Mouse (Mus musculus) forebrain, embryonic 14.5 days (tissue): ENCODE data around the gene Dcp1a. TPM values are rescaled to one million over a fixed set of nuclear protein-coding genes. Genes with fewer than 3 reads are reported as not detected.

Experiments
- ATAC-seq: fragments of 200-750 bp; cut with Nextera tagmentation; 2 replicates; pipeline ENCODE4 v1.8.0; 2017; ENCODE audit warnings: mild to moderate bottlenecking, moderate library complexity
- DNase-seq: peaks from one replicate; pipeline ENCODE4 v3.0.0-alpha.2; 2015; ENCODE audit warnings: low spot score
- H3K27ac ChIP-seq: fragments of 300-500 bp; sonication (generic); 2 replicates; pipeline ENCODE4 v1.5.1; 2014; ENCODE audit warnings: low read depth, mild to moderate bottlenecking, control low read depth, low read length, moderate library complexity
- H3K27me3 ChIP-seq: fragments of 300-500 bp; sonication (generic); replicated peaks from 2 replicates; pipeline ENCODE4 v1.6.1; 2014; ENCODE audit warnings: low read length, control low read depth, mixed read lengths; ENCODE audit not compliant: control insufficient read depth, insufficient read depth
- H3K36me3 ChIP-seq: fragments of 300-500 bp; sonication (generic); 2 replicates; pipeline ENCODE4 v1.6.1; 2014; ENCODE audit warnings: low read length, control low read depth; ENCODE audit not compliant: control insufficient read depth, insufficient read depth
- H3K4me1 ChIP-seq: fragments of 300-500 bp; sonication (generic); 2 replicates; pipeline ENCODE4 v1.6.1; 2014; ENCODE audit warnings: antibody characterized with exemption, low read length, control low read depth; ENCODE audit not compliant: control insufficient read depth, insufficient read depth
- H3K4me2 ChIP-seq: fragments of 300-500 bp; sonication (generic); 2 replicates; pipeline ENCODE4 v1.6.1; 2014; ENCODE audit warnings: mild to moderate bottlenecking, control low read depth, low read length
- H3K4me3 ChIP-seq: fragments of 300-500 bp; sonication (generic); 2 replicates; pipeline ENCODE4 v1.5.1; 2014; ENCODE audit warnings: low read depth, low read length, control low read depth
- H3K9ac ChIP-seq: fragments of 300-500 bp; sonication (generic); 2 replicates; pipeline ENCODE4 v1.6.1; 2014; ENCODE audit warnings: mild to moderate bottlenecking, low read length, control low read depth, moderate library complexity
- H3K9me3 ChIP-seq: fragments of 300-500 bp; sonication (generic); replicated peaks from 2 replicates; pipeline ENCODE4 v1.6.1; 2016; ENCODE audit warnings: low read length, control low read depth, mixed read lengths; ENCODE audit not compliant: control insufficient read depth
- WGBS: fragments of 180-500 bp; shearing (Covaris S2); extraction: QIAGEN DNeasy Blood & Tissue Kit; methylation state at CpG from one replicate; pipeline ENCODE4 v1.1.7; 2014; 5-methylcytosine and 5-hydroxymethylcytosine counted together
- polyA plus RNA-seq: library from polyadenylated mRNA; unstranded; fragments of >200 nt; fragmentation: Nextera tagmentation; extraction: Ambion mirVana; gene quantifications from 2 replicates; pipeline ENCODE4 v1.2.1, GENCODE M21; 2014

Gene Dcp1a
- polyA plus RNA-seq, 1 experiment from 2014 or later, result 12.3 TPM

DNA sequence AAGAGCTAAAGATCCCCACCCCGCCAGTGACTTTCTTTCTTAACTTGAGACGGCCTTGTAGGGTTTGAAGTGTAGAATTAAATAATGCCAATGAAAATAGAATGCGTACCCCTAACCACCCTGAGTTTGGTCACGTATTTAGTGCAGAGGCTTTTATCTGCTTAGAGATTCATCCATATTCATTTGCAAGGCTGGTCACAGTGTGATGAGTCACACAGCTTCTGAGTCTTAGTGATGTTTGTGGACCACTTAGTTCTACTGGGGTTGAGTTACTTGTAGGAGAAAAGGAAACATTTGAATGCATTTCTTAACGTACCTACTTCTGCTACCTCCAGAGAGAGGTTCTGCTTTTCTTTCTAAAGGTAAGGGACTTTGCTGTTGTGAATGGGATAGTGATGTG is 25.7 kb downstream of the Dcp1a start:
- no peak overlapping the region for H3K4me2 ChIP-seq
- H3K9me3 ChIP-seq, result no peaks in the 10 kb centered on the region
- H3K9ac ChIP-seq, result no peak overlapping the region
- H3K4me3 ChIP-seq, result no peak overlapping the region
- 85% methylated on average over 5 of the region's 5 CpGs for WGBS
- no peak for ATAC-seq
- DNase-seq, result no peak
- H3K27ac ChIP-seq, result no peak overlapping the region
- H3K27me3 ChIP-seq, result no peaks in the 10 kb centered on the region
- H3K36me3 ChIP-seq, result peaks cover 64% of the 10 kb centered on the region
- no peaks in the 10 kb centered on the region for H3K4me1 ChIP-seq

DNA sequence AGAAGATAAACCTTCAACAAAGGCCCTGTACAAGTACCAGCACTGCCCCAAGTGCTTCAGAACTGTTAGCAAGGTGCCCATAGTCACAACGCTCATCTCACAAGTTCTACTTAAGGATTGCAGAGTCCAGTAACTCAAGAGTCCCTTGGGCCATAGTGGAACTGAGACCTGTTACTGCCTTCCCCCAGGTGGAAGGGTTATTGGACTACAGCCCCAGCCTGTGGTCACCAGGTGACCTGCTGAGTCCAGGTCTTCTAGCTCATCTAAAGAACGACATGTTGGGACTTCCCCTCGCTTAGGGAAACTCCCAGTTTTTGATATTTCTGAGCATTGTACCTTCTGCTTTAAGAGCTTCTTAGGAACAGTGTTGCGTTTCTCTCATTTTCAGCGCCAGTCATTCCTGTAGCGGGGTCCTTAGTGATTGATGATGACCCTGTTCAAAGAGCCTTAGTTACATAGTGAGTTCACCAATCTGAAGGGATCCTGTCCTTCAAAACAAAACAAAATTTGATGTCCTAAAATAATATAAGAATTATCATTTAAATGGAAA is 31.0 kb downstream of the Dcp1a start:
- Histone ChIP-seq H3K4me1 (no peaks in the 10 kb centered on the region), H3K27ac (no peak overlapping the region), H3K9ac (no peak overlapping the region), H3K4me2 (no peak overlapping the region), H3K27me3 (no peaks in the 10 kb centered on the region), H3K36me3 (peaks cover 73% of the 10 kb centered on the region), H3K4me3 (no peak overlapping the region), H3K9me3 (no peaks in the 10 kb centered on the region)
- DNase-seq, result no peak
- ATAC-seq, result no peak
- 96% methylated on average over 6 of the region's 6 CpGs for WGBS

DNA sequence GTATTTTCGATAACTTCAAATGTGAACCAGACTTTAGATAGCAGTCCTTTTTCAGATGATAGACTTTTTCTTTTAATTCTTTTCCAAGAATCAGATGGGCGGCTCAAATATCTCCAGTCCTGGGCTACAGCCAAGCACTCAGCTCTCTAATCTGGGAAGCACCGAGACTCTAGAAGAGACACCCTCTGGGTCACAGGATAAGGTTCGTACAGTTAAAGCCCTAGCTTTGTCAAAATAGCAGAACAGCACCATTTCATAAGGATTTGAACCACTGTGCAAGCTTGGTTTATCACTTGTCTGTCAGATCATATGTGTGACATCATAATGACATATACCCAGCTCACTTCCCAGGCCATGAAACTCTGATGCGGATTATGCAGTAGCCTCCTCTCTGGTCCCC is 33.6 kb downstream of the Dcp1a start:
- no peak overlapping the region for H3K4me2 ChIP-seq
- no peak overlapping the region for H3K9ac ChIP-seq
- DNase-seq (no peak), ATAC-seq (no peak)
- H3K4me3 ChIP-seq, result no peak overlapping the region
- no peak overlapping the region for H3K27ac ChIP-seq
- H3K9me3 ChIP-seq, result no peaks in the 10 kb centered on the region
- no peaks in the 10 kb centered on the region for H3K4me1 ChIP-seq
- H3K27me3 ChIP-seq, result no peaks in the 10 kb centered on the region
- peaks cover 62% of the 10 kb centered on the region for H3K36me3 ChIP-seq
- 91% methylated on average over 5 of the region's 5 CpGs for WGBS

DNA sequence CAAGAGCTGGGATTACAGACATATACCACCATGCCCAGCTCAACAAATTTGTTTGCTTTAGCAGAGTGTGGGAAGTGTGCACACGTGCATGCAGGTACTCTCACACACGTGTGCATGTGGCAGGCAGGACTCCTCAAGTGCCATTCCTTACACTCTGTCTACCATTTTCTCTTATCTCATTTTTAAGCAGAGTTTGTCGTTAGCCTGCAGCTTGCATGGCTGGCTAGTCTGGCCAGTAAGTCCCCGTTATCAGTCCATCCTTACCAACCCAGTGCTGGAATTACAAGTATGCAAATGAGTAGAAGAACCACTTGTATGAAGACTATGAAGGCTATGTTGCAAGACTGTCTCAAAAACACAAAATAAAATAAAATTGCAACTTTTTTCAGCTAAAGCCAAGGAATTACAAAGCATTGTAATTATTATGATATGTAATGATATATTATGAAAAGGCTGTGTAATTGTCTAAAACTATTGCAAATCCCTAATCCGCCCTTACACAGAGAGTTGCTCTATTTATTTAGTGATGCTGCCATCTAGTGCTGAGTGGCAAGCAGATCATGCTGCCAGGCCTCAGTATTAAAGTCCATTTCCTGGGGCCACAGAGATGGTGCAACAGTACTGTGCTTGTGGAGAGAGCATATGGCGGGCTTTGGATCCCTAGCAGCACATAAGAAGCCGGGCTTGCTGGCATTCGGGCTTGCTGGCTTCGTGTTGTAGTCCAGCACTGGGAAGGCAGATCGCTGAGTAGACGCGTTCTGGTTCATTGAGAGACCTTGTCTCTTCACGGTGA is 36.8 kb downstream of the Dcp1a start:
- DNase-seq (peak; percentile 48), ATAC-seq (no peak)
- Histone ChIP-seq H3K27ac (no peak overlapping the region), H3K4me2 (no peak overlapping the region), H3K9ac (no peak overlapping the region), H3K27me3 (no peaks in the 10 kb centered on the region), H3K9me3 (no peaks in the 10 kb centered on the region), H3K4me1 (no peaks in the 10 kb centered on the region), H3K4me3 (no peak overlapping the region), H3K36me3 (peaks cover 73% of the 10 kb centered on the region)
- 89% methylated on average over 13 of the region's 13 CpGs for WGBS

DNA sequence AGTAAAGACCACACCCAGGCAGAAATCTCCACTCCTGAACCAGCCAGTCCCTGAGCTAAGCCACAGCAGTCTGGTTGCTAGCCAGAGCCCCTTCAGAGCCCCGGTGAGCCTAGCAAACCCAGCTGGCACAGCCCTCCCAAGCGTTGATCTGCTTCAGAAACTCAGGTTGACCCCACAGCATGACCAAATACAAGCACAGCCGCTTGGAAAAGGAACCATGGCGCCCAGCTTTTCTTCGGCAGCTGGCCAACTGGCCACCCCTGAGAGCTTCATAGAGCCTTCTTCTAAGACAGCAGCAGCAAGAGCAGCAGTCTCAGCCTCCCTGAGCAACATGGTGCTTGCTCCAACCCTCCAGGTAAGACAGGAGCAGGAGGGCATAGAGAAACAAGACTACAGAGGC is 40.0 kb downstream of the Dcp1a start:
- Histone ChIP-seq H3K27me3 (no peaks in the 10 kb centered on the region), H3K4me1 (no peaks in the 10 kb centered on the region), H3K9me3 (no peaks in the 10 kb centered on the region), H3K4me2 (no peak overlapping the region), H3K9ac (no peak overlapping the region), H3K27ac (no peak overlapping the region), H3K4me3 (no peak overlapping the region), H3K36me3 (peaks cover 84% of the 10 kb centered on the region)
- 85% methylated on average over 5 of the region's 5 CpGs for WGBS
- DNase-seq (no peak), ATAC-seq (no peak)

DNA sequence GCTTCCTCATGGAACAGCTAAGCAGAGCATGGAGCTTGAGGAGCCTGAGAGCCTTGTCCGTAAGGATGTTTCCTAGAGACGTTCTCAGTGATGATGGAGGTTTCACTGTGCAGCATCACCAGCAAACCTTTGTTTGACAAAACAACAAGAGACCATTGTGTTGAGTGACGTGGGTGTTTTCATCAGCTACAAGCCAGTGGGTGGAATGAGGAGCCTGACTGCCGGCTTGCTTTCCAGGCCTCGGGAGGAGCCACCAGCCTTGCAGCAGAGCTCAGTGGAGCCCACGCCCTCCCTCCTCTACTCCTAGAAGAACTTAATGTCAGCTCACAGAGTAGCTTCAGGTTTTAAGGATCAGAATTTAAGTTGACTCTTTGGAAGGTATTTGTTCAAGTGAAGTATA is 44.0 kb downstream of the Dcp1a start:
- 76% methylated on average over 6 of the region's 6 CpGs for WGBS
- DNase-seq, result no peak
- no peak for ATAC-seq
- H3K4me2 ChIP-seq, result no peak overlapping the region
- no peaks in the 10 kb centered on the region for H3K27me3 ChIP-seq
- H3K4me1 ChIP-seq, result no peaks in the 10 kb centered on the region
- no peaks in the 10 kb centered on the region for H3K9me3 ChIP-seq
- H3K36me3 ChIP-seq, result peaks cover 96% of the 10 kb centered on the region
- no peak overlapping the region for H3K9ac ChIP-seq
- H3K4me3 ChIP-seq, result no peak overlapping the region
- H3K27ac ChIP-seq, result no peak overlapping the region

DNA sequence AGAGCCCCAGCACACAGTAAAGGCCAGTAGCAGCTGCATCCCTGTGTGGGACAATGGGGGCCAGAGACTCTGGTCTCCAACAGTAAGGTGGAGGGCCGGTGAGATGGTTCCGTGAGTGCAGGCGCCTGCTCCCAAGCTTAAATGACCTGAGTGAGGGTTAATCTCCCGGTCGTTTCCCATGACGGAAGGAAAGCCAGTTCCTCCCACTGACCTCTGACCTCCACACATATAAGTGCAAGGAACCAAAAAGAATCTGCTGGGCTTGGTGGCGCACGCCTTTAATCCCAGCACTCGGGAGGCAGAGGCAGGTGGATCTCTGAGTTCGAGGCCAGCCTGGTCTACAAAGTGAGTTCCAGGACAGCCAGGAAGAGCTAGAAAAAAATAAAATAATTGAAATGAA is 49.1 kb downstream of the Dcp1a start:
- 93% methylated on average over 10 of the region's 10 CpGs for WGBS

DNA sequence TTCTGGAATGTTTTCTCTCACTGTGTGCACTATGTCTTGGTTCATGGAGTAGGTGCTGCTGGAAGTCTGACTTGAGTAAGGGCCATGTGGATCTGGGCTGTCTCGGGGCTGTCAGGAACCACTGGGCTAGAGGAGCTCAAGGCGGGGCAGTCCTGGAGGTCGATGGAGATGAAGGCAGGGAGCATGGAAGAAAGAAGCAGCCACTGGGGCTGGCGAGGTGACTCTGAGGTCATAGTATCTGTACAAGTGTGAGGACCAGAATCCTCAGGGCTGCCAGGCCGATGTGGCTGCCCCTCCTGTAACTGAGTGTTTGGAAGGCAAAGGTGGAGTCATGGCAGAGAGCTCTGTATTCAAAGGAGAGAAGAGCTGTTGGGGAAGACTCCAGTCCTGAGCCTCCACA is 49.6 kb downstream of the Dcp1a start:
- Histone ChIP-seq H3K4me3 (no peak overlapping the region), H3K27ac (no peak overlapping the region), H3K9me3 (no peaks in the 10 kb centered on the region), H3K36me3 (peaks cover 44% of the 10 kb centered on the region), H3K27me3 (no peaks in the 10 kb centered on the region), H3K4me2 (no peak overlapping the region), H3K9ac (no peak overlapping the region), H3K4me1 (peaks cover 3% of the 10 kb centered on the region; the same call in 1 of the 2 replicates)
- WGBS, result 84% methylated on average over 5 of the region's 5 CpGs
- no peak for DNase-seq
- ATAC-seq, result no peak

More for the DNA sequence above, 49.1 kb downstream of the Dcp1a start:
- H3K36me3 ChIP-seq, result peaks cover 50% of the 10 kb centered on the region
- DNase-seq (no peak), ATAC-seq (no peak)
- no peaks in the 10 kb centered on the region for H3K27me3 ChIP-seq
- H3K9ac ChIP-seq, result no peak overlapping the region
- H3K27ac ChIP-seq, result no peak overlapping the region
- H3K9me3 ChIP-seq, result no peaks in the 10 kb centered on the region
- no peak overlapping the region for H3K4me3 ChIP-seq
- no peak overlapping the region for H3K4me2 ChIP-seq
- peaks cover 3% of the 10 kb centered on the region; the same call in 1 of the 2 replicates for H3K4me1 ChIP-seq

DNA sequence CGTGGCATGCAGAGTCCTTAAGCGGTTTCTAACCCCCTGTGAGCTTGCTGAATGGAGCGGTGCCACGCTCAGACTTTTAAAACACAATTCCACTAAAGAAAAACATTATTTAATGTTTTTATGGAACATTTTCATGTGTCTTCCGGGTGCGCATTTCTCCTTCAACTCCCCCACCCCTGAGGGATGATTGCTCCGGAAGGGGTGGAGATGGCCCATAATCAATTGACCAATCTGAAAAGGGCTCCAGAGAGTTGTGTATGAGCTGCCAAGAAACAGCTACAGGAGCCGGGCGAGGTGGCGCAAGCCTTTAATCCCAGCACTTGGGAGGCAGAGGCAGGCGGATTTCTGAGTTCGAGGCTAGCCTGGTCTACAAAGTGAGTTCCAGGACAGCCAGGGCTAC is 50.1 kb downstream of the Dcp1a start:
- 88% methylated on average over 12 of the region's 12 CpGs for WGBS

More for the DNA sequence above, 50.1 kb downstream of the Dcp1a start:
- H3K9me3 ChIP-seq, result no peaks in the 10 kb centered on the region
- H3K27ac ChIP-seq, result no peak overlapping the region
- H3K36me3 ChIP-seq, result peaks cover 39% of the 10 kb centered on the region
- H3K4me2 ChIP-seq, result no peak overlapping the region
- DNase-seq, result no peak
- H3K4me1 ChIP-seq, result peaks cover 3% of the 10 kb centered on the region; the same call in 1 of the 2 replicates
- no peak overlapping the region for H3K9ac ChIP-seq
- no peak for ATAC-seq
- no peaks in the 10 kb centered on the region for H3K27me3 ChIP-seq
- no peak overlapping the region for H3K4me3 ChIP-seq
